Mouse (Mus musculus) cerebellum, adult 2 months (tissue): ENCODE measurements around the gene Plcb2. TPM values are rescaled to one million over a fixed set of nuclear protein-coding genes. Genes with fewer than 3 reads are reported as not detected.
A peak's percentile ranks its signal among the peaks of the same experiment; 100 is the strongest.

ENCODE experiments used
- DNase-seq, 2 experiments: peaks; one replicate each; pipeline ENCODE4 v3.0.0; 2021
- H3K27ac ChIP-seq: fragments of 200-500 bp; 2 replicates; pipeline ENCODE4 v1.5.1; 2012; ENCODE audit warnings: low read length, control low read depth, inconsistent platforms; ENCODE audit not compliant: insufficient read depth
- H3K27me3 ChIP-seq: fragments of 200-500 bp; 2 replicates; pipeline ENCODE4 v1.6.1; 2012; ENCODE audit warnings: inconsistent platforms, mild to moderate bottlenecking, low read length, moderate library complexity; ENCODE audit not compliant: control insufficient read depth, insufficient read depth
- H3K4me1 ChIP-seq: fragments of 200-500 bp; 2 replicates; pipeline ENCODE4 v1.6.1; 2011; ENCODE audit warnings: low read length; ENCODE audit not compliant: control insufficient read depth, insufficient read depth
- H3K4me3 ChIP-seq: fragments of 200-500 bp; replicated peaks from 2 replicates; pipeline ENCODE3; 2011; ENCODE audit warnings: mild to moderate bottlenecking, low read depth, low read length, control low read depth; ENCODE audit not compliant: insufficient read depth
- CTCF ChIP-seq: fragments of 200-500 bp; IDR thresholded peaks from 2 replicates; pipeline ENCODE4 v1.5.1; 2011; ENCODE audit warnings: low read depth, mild to moderate bottlenecking, control low read depth, low read length, moderate library complexity, borderline replicate concordance; ENCODE audit not compliant: insufficient read depth
- POLR2A ChIP-seq: fragments of 200-500 bp; IDR thresholded peaks from 2 replicates; pipeline ENCODE4 v1.6.1; 2011; ENCODE audit warnings: low read length, control low read depth, borderline replicate concordance; ENCODE audit not compliant: insufficient read depth
- WGBS: fragments of 180-500 bp; shearing (Covaris S2); methylation state at CpG from one replicate; pipeline ENCODE4 v1.1.7; 2018; 5-methylcytosine and 5-hydroxymethylcytosine counted together
- polyA plus RNA-seq: library from polyadenylated mRNA; depleted of rRNA; stranded (reverse); fragments of >200 nt; gene quantifications from 2 replicates; pipeline ENCODE4 v1.2.3, GENCODE M21; 2012

The Plcb2 gene
- polyA plus RNA-seq, 1 experiment = 0.97 TPM

- WGBS = 50% methylated on average over 8 of the region's 8 CpGs
- no peak for TF ChIP-seq POLR2A
- peak; percentile 34; the same call in 1 of the 2 replicates for TF ChIP-seq CTCF
- Histone ChIP-seq H3K4me3 (no peak overlapping the region), H3K4me1 (peaks cover 30% of the 10 kb centered on the region), H3K27ac (no peak overlapping the region), H3K27me3 (no peaks in the 10 kb centered on the region)
- peak in 1 of 2 experiments; percentile 40 for DNase-seq
These were observed 31.6 kb upstream of the Plcb2 start for GRCm38 (mm10) chr2:118759828-118760227.

GRCm38 (mm10) chr2:118756103-118756502 lies 27.9 kb upstream of the Plcb2 start:
- H3K4me1 ChIP-seq = peaks cover 14% of the 10 kb centered on the region
- WGBS = 85% methylated on average over 4 of the region's 4 CpGs
- no peaks in the 10 kb centered on the region for H3K27me3 ChIP-seq
- no peak overlapping the region for H3K4me3 ChIP-seq
- H3K27ac ChIP-seq = no peak overlapping the region
- no peak for DNase-seq
- TF ChIP-seq POLR2A (no peak), CTCF (no peak)

- 79% methylated on average over 6 of the region's 6 CpGs for WGBS
- TF ChIP-seq POLR2A (no peak), CTCF (no peak)
- no peaks in the 10 kb centered on the region for H3K27me3 ChIP-seq
- H3K27ac ChIP-seq = no peak overlapping the region
- H3K4me3 ChIP-seq = no peak overlapping the region
- peaks cover 10% of the 10 kb centered on the region for H3K4me1 ChIP-seq
- no peak for DNase-seq
These were observed 27.2 kb upstream of the Plcb2 start for GRCm38 (mm10) chr2:118755407-118755806.

- Histone ChIP-seq H3K27ac (no peak overlapping the region), H3K4me1 (peaks cover 10% of the 10 kb centered on the region), H3K27me3 (no peaks in the 10 kb centered on the region), H3K4me3 (no peak overlapping the region)
- no peak for TF ChIP-seq POLR2A
- 97% methylated on average over 5 of the region's 5 CpGs for WGBS
- DNase-seq = no peak
These were observed 25.9 kb upstream of the Plcb2 start for GRCm38 (mm10) chr2:118754143-118754542.

- no peak overlapping the region for H3K4me3 ChIP-seq
- H3K4me1 ChIP-seq = peaks cover 18% of the 10 kb centered on the region
- no peaks in the 10 kb centered on the region for H3K27me3 ChIP-seq
- 77% methylated on average over 4 of the region's 4 CpGs for whole genome bisulfite sequencing
- DNase-seq = no peak
- no peak overlapping the region for H3K27ac ChIP-seq
- TF ChIP-seq POLR2A (no peak), CTCF (no peak)
These were observed 24.5 kb upstream of the Plcb2 start for GRCm38 (mm10) chr2:118752792-118753108.

- WGBS = 54% methylated on average over 16 of the region's 16 CpGs
- Histone ChIP-seq H3K4me3 (no peak overlapping the region), H3K4me1 (peaks cover 20% of the 10 kb centered on the region), H3K27ac (no peak overlapping the region), H3K27me3 (no peaks in the 10 kb centered on the region)
- DNase-seq = no peak
- TF ChIP-seq POLR2A (no peak), CTCF (no peak)
These were observed 23.9 kb upstream of the Plcb2 start for GRCm38 (mm10) chr2:118751896-118752791.

GRCm38 (mm10) chr2:118750476-118750875 lies 22.2 kb upstream of the Plcb2 start:
- no peak overlapping the region for H3K4me3 ChIP-seq
- no peak for DNase-seq
- peaks cover 20% of the 10 kb centered on the region for H3K4me1 ChIP-seq
- no peak overlapping the region for H3K27ac ChIP-seq
- H3K27me3 ChIP-seq = no peaks in the 10 kb centered on the region
- no peak for TF ChIP-seq POLR2A
- no peak for TF ChIP-seq CTCF
- WGBS = 42% methylated on average over 8 of the region's 8 CpGs

- TF ChIP-seq CTCF (no peak), POLR2A (no peak)
- peaks cover 20% of the 10 kb centered on the region for H3K4me1 ChIP-seq
- no peak overlapping the region; the same call in none of the 2 replicates for H3K27ac ChIP-seq
- 59% methylated on average over 10 of the region's 10 CpGs for WGBS
- no peak for DNase-seq
- no peak overlapping the region for H3K4me3 ChIP-seq
- no peaks in the 10 kb centered on the region for H3K27me3 ChIP-seq
These were observed 21.2 kb upstream of the Plcb2 start for GRCm38 (mm10) chr2:118749341-118749884.
